ENCODE assay signal across 23 mouse cellular contexts in the genomic region with DNA sequence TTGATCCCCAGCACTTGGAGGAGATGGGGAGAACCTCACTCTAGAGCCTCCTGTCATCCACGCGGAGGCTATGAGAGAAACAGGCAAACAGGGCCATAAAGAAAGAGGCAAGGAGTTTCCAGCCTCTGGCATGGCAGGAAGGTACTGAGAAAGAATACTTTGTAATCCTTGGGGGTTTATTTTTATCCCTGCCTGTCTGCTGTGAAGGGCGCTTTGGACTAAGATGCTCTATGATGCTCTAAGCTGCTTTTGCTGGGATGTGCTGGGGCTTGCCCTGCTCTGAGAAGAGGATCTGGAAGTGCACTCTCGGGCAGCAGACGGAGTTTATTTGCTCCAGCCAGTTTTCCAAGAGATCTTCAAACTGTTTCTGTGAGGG.
DNase-seq lines count a peak whose midpoint lies in the region; ATAC-seq and TF ChIP-seq lines count a peak whose summit lies in the region.
"Had no signal": no experiment of that assay in that cellular context is flagged by ENCODE, and none has a peak within 500 bp of the region (broad histone marks: within the 10 kb centered on the region; RNA-seq: fewer than 3 reads in every experiment).

No protein-coding gene starts in this region.

- H3K4me1 ChIP-seq in kidney, adult 2 months (ENCODE audit: control insufficient read depth, insufficient read depth, low read length): peaks cover 21% of the 10 kb centered on the region
- H3K4me1 ChIP-seq in hindbrain, postnatal 0 days (ENCODE audit: insufficient read depth, low read length): no peaks in the 10 kb centered on the region
- H3K4me1 ChIP-seq: forebrain, embryonic 12.5 days; heart, embryonic 15.5 days had no signal

- H3K4me2 ChIP-seq in hindbrain, postnatal 0 days (ENCODE audit: low read depth, low read length): no peak overlapping the region
- H3K4me2 ChIP-seq: embryonic facial prominence, embryonic 13.5 days; forebrain, embryonic 12.5 days; heart, embryonic 11.5 days; heart, embryonic 15.5 days; hindbrain, embryonic 14.5 days had no signal

- H3K9ac ChIP-seq in hindbrain, postnatal 0 days (replicated peaks; ENCODE audit: low read length): no peak overlapping the region
- H3K9ac ChIP-seq: embryonic facial prominence, embryonic 13.5 days; forebrain, embryonic 12.5 days; heart, embryonic 15.5 days; hindbrain, embryonic 14.5 days had no signal

- H3K36me3 ChIP-seq in kidney, adult 2 months (ENCODE audit: control insufficient read depth, insufficient read depth, low read length): no peaks in the 10 kb centered on the region
- H3K36me3 ChIP-seq in hindbrain, postnatal 0 days (ENCODE audit: insufficient read depth, low read length): no peaks in the 10 kb centered on the region
- H3K36me3 ChIP-seq: embryonic facial prominence, embryonic 13.5 days; forebrain, embryonic 12.5 days; G1E; heart, embryonic 15.5 days; hindbrain, embryonic 10.5 days had no signal

- H3K4me3 ChIP-seq in kidney, adult 2 months (ENCODE audit: insufficient read depth, low read depth, low read length): no peak overlapping the region
- H3K4me3 ChIP-seq in hindbrain, postnatal 0 days (ENCODE audit: low read length): no peak overlapping the region
- H3K4me3 ChIP-seq: embryonic facial prominence, embryonic 13.5 days; forebrain, embryonic 12.5 days; gastrocnemius, adult 2 months; heart, embryonic 15.5 days; hindbrain, embryonic 10.5 days had no signal

- ATAC-seq in frontal cortex, adult (ENCODE audit: low TSS enrichment): peak; percentile 55
- no peak for ATAC-seq in hindbrain, postnatal 0 days
- ATAC-seq: CD4-positive, CD25-positive, alpha-beta regulatory T cell, adult 4 months; forebrain, embryonic 16.5 days had no signal

- DNase-seq in frontal cortex, adult 2 months (ENCODE audit: extremely low spot score in 1 of 2, low spot score in 1 of 2): no peak
- DNase-seq in kidney, adult 2 months: no peak
- DNase-seq in kidney, adult 18-20 months: no peak
- DNase-seq in retina, adult 2 months (ENCODE audit: low read depth, low spot score): peak; percentile 39
- no peak for DNase-seq in retina, embryonic 14.5 days (ENCODE audit: low spot score)
- no peak for DNase-seq in hindbrain, postnatal 0 days (ENCODE audit: low spot score)
- DNase-seq: adrenal gland, postnatal 14 days; cerebellum, adult 18-20 months; cerebellum, adult 9-11 months; cerebellum, postnatal 36 days; gastrocnemius, adult 2 months; gastrocnemius, postnatal 25 days; heart, postnatal 14 days had no signal

- 73% methylated on average over 5 of the region's 5 CpGs for WGBS in kidney, adult 2 months
- WGBS in hindbrain, postnatal 0 days: 86% methylated on average over 5 of the region's 5 CpGs

- no peaks in the 10 kb centered on the region for H3K27me3 ChIP-seq in kidney, adult 2 months (replicated peaks; ENCODE audit: control insufficient read depth, insufficient read depth, low read length)
- H3K27me3 ChIP-seq in hindbrain, postnatal 0 days (ENCODE audit: insufficient read depth, low read length): no peaks in the 10 kb centered on the region
- H3K27me3 ChIP-seq: embryonic facial prominence, embryonic 13.5 days; forebrain, embryonic 12.5 days; heart, embryonic 15.5 days had no signal

- H3K9me3 ChIP-seq in hindbrain, postnatal 0 days (ENCODE audit: low read length): no peaks in the 10 kb centered on the region
- H3K9me3 ChIP-seq: embryonic facial prominence, embryonic 13.5 days; forebrain, embryonic 12.5 days; heart, embryonic 15.5 days; hindbrain, embryonic 10.5 days had no signal

- no peak for TF ChIP-seq POLR2A in kidney, adult 2 months (IDR thresholded peaks at IDR 0.05; ENCODE audit: low read depth, low read length)

- H3K27ac ChIP-seq in kidney, adult 2 months (ENCODE audit: insufficient read depth, low read depth, low read length): peak overlapping the region; percentile 85
- no peak overlapping the region for H3K27ac ChIP-seq in hindbrain, postnatal 0 days
- H3K27ac ChIP-seq: embryonic facial prominence, embryonic 13.5 days; forebrain, embryonic 12.5 days; gastrocnemius, adult 2 months; heart, embryonic 15.5 days; hindbrain, embryonic 10.5 days; hindbrain, embryonic 14.5 days had no signal

- no peak for TF ChIP-seq CTCF in kidney, adult 2 months (conservative IDR thresholded peaks at IDR 0.05; ENCODE audit: insufficient read depth, insufficient read length, low read depth, low read length)
- TF ChIP-seq CTCF in hindbrain, postnatal 0 days (IDR thresholded peaks at IDR 0.05; ENCODE audit: low read depth): no peak
